Mouse (Mus musculus): ENCODE measurements around the gene Car10. TPM values are rescaled to one million over a fixed set of nuclear protein-coding genes. Genes with fewer than 3 reads are reported as not detected.
"Not testable (repeated sequence)": the region's sequence is repeated elsewhere in the genome, so short reads cannot be mapped to it uniquely, and the experiment has no call there.

Gene Car10
- polyA plus RNA-seq, 1 experiment from 2014 or later, result 0.47 TPM

DNA sequence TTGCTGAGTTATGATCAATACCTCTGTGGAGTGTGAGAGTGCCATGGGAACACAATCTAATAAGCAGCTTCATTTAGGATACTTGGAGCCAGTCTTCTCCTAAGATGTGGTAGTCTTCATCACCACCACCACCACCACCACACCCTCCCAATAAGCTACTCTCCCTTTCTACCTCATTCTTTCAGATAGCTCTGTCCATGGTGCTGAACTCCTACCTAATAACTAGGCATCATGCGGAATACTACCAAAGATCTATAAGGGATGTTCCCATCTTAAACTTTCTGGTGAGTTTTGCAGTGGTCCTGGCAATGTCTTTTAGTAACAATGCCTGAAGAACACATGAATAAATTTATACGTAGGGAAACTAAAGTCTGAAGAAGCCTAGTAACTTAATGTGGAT is 263.7 kb downstream of the Car10 start:
- Histone ChIP-seq H3K27ac (replicated peaks) (no peak overlapping the region), H3K27me3 (ENCODE audit: low read depth, poor library complexity, severe bottlenecking) (no peaks in the 10 kb centered on the region), H3K4me3 (no peak overlapping the region), H3K36me3 (no peaks in the 10 kb centered on the region), H3K4me1 (no peaks in the 10 kb centered on the region), H3K9me3 (replicated peaks) (no peaks in the 10 kb centered on the region)
- WGBS, result 69% methylated on average over 2 of the region's 2 CpGs
- no peak for DNase-seq (ENCODE audit: low spot score)

- Histone ChIP-seq H3K4me1 (no peaks in the 10 kb centered on the region), H3K36me3 (no peaks in the 10 kb centered on the region), H3K4me3 (no peak overlapping the region), H3K9me3 (replicated peaks) (no peaks in the 10 kb centered on the region), H3K27ac (replicated peaks) (no peak overlapping the region), H3K27me3 (ENCODE audit: low read depth, poor library complexity, severe bottlenecking) (no peaks in the 10 kb centered on the region)
- no peak for DNase-seq (ENCODE audit: low spot score)
These were observed 266.3 kb downstream of the Car10 start for GRCm38 (mm10) chr11:93364171-93364570.

DNA sequence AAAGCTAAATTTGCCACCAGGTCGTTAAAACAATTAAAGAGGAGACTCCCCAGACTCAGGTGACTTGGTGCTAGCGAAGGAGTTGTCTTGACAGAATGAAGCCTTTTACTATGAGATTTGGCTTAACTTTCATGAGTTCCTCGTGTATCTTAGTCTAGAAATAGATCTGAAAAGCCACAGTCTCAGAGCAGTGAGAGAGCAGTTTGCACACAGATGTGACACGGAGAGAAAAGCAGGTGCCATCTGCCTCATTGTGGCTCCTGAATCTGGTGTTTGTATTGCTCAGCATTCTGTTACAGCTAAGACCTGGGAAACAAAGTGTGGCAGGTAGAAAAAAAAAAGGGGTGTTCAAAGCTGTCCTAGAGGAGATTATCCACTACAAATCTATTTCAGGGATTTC is 269.4 kb downstream of the Car10 start:
- Histone ChIP-seq H3K4me1 (no peaks in the 10 kb centered on the region), H3K9me3 (replicated peaks) (no peaks in the 10 kb centered on the region), H3K36me3 (no peaks in the 10 kb centered on the region), H3K27me3 (ENCODE audit: low read depth, poor library complexity, severe bottlenecking) (no peaks in the 10 kb centered on the region), H3K4me3 (no peak overlapping the region), H3K27ac (replicated peaks) (no peak overlapping the region)
- no peak for DNase-seq (ENCODE audit: low spot score)
- WGBS, result 44% methylated on average over 4 of the region's 4 CpGs

- 55% methylated on average over 5 of the region's 5 CpGs for WGBS
- DNase-seq (ENCODE audit: low spot score), result no peak
- no peaks in the 10 kb centered on the region for H3K36me3 ChIP-seq
- no peaks in the 10 kb centered on the region for H3K27me3 ChIP-seq (ENCODE audit: low read depth, poor library complexity, severe bottlenecking)
- no peaks in the 10 kb centered on the region for H3K9me3 ChIP-seq (replicated peaks)
- no peak overlapping the region for H3K4me3 ChIP-seq
- H3K4me1 ChIP-seq, result no peaks in the 10 kb centered on the region
- H3K27ac ChIP-seq (replicated peaks), result no peak overlapping the region
These were observed 269.9 kb downstream of the Car10 start for GRCm38 (mm10) chr11:93367740-93368139.

DNA sequence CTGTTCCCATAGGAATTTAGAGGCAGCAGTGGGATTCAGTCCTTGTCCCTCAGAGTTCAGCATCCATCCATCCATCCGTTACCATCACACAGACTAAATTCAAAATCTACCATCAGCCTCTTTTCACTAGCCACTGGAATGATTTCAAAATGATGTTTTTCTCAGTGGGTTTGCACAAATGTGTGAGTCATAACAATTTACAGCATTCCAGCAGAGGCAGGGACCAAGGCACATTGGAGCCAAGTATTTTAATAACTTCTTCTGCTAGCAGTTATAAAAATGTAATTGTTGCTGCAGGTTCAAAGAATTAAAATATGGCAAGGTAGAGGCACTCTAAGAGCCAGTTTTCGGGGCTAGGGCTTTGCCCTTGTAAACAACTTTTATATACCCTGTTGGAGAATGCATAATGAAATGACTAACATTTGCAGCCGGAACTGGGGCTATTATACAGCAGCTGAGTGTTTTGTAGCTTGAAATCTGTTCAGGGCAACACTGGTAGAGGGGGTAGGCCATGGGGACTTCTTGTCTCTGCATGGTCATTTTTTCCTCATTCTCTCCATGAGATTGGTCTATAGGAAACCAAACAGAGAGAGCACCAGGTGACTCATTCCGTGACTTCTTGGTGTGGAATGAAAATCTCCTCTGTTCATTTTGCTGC is 276.0 kb downstream of the Car10 start:
- Histone ChIP-seq H3K27ac (replicated peaks) (no peak overlapping the region), H3K4me1 (no peaks in the 10 kb centered on the region), H3K4me3 (no peak overlapping the region), H3K9me3 (replicated peaks) (no peaks in the 10 kb centered on the region), H3K27me3 (ENCODE audit: low read depth, poor library complexity, severe bottlenecking) (no peaks in the 10 kb centered on the region), H3K36me3 (no peaks in the 10 kb centered on the region)
- 84% methylated on average over 4 of the region's 4 CpGs for WGBS
- no peak for DNase-seq (ENCODE audit: low spot score)

GRCm38 (mm10) chr11:93391159-93391558 is 293.3 kb downstream of the Car10 start:
- H3K27ac ChIP-seq (replicated peaks), result no peak overlapping the region
- no peaks in the 10 kb centered on the region for H3K4me1 ChIP-seq
- H3K9me3 ChIP-seq (replicated peaks), result no peaks in the 10 kb centered on the region
- H3K4me3 ChIP-seq, result no peak overlapping the region
- no peaks in the 10 kb centered on the region for H3K27me3 ChIP-seq (ENCODE audit: low read depth, poor library complexity, severe bottlenecking)
- DNase-seq (ENCODE audit: low spot score), result no peak
- H3K36me3 ChIP-seq, result no peaks in the 10 kb centered on the region
- 88% methylated on average over 4 of the region's 4 CpGs for WGBS

DNA sequence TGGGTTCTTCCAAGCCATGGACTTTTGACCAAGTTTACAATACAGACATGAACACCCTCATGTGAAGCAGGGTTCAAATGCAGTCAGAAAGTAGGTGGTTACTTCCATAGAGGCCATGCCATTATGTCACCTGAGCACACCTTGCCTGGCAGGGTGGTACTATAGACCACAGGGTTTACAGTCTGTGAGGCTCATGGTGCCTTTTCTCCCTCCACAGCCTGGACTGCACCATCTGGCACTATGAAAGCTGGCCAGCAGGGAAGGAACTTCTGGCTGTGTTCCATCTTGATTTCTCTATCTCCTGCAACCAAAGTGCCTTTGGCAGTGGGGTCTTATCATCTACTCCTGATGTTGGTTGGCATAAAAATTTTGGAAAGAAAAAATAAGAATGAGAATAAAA is 295.5 kb downstream of the Car10 start:
- not testable (repeated sequence) for DNase-seq (ENCODE audit: low spot score); H3K9me3 ChIP-seq (replicated peaks); H3K4me1 ChIP-seq; H3K27ac ChIP-seq (replicated peaks); H3K4me3 ChIP-seq; H3K27me3 ChIP-seq (ENCODE audit: low read depth, poor library complexity, severe bottlenecking); H3K36me3 ChIP-seq

- Histone ChIP-seq H3K27me3 (ENCODE audit: low read depth, poor library complexity, severe bottlenecking) (no peaks in the 10 kb centered on the region), H3K4me3 (no peak overlapping the region), H3K9me3 (replicated peaks) (no peaks in the 10 kb centered on the region), H3K36me3 (no peaks in the 10 kb centered on the region), H3K27ac (replicated peaks) (no peak overlapping the region), H3K4me1 (no peaks in the 10 kb centered on the region)
- DNase-seq (ENCODE audit: low spot score), result no peak
- WGBS, result 93% methylated on average over 2 of the region's 2 CpGs
These were observed 298.5 kb downstream of the Car10 start for GRCm38 (mm10) chr11:93396356-93396755.

- not testable (repeated sequence) for H3K4me3 ChIP-seq; H3K4me1 ChIP-seq; DNase-seq (ENCODE audit: low spot score); H3K27ac ChIP-seq (replicated peaks); H3K27me3 ChIP-seq (ENCODE audit: low read depth, poor library complexity, severe bottlenecking); H3K36me3 ChIP-seq; H3K9me3 ChIP-seq (replicated peaks)
- WGBS, result 95% methylated on average over 1 of the region's 1 CpGs
These were observed 303.3 kb downstream of the Car10 start for GRCm38 (mm10) chr11:93401167-93401566.

DNA sequence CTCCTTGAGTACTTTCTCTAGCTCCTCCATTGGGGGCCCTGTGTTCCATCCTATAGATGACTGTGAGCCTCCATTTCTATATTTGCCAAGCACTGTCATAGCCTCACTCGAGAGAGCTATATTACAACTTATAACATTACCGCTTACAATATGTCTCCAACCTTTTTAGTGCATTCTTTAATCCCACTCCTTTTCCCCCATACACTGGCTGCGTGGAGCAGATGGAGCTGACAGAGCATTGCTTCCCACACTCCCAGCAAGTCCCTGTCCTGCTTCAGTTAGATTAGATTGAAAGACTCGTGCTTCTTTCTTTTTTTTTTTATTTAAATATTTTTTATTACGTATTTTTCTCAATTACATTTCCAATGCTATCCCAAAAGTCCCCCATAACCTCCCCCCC is 310.2 kb downstream of the Car10 start:
- peaks cover 9% of the 10 kb centered on the region for H3K4me1 ChIP-seq
- no peaks in the 10 kb centered on the region for H3K9me3 ChIP-seq (replicated peaks)
- H3K4me3 ChIP-seq, result no peak overlapping the region
- DNase-seq (ENCODE audit: low spot score), result no peak
- H3K27ac ChIP-seq (replicated peaks), result no peak overlapping the region
- H3K27me3 ChIP-seq (ENCODE audit: low read depth, poor library complexity, severe bottlenecking), result no peaks in the 10 kb centered on the region
- WGBS, result 81% methylated on average over 5 of the region's 5 CpGs
- H3K36me3 ChIP-seq, result no peaks in the 10 kb centered on the region

DNA sequence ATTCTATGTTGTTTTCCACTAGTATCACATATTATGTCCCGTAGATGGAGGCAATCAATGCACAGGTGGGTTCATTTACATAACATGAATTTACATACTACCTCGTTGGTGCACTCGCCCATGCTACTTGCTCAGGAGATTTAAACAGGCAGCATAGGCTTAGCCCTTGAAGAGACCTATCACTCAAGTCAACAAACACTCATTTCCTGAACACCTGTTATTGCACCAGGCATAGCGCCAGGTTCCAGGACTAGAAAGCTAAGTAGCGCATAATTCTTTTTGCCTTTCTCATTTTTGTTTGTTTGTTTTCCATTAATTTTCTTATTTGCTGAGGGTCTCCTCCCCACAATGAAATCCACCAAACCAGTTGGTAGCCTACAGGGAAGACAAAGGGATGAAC is 333.7 kb downstream of the Car10 start:
- H3K36me3 ChIP-seq, result no peaks in the 10 kb centered on the region
- H3K9me3 ChIP-seq (replicated peaks), result no peaks in the 10 kb centered on the region
- no peak overlapping the region for H3K27ac ChIP-seq (replicated peaks)
- 90% methylated on average over 5 of the region's 5 CpGs for WGBS
- no peaks in the 10 kb centered on the region for H3K27me3 ChIP-seq (ENCODE audit: low read depth, poor library complexity, severe bottlenecking)
- no peak for DNase-seq (ENCODE audit: low spot score)
- no peaks in the 10 kb centered on the region for H3K4me1 ChIP-seq
- no peak overlapping the region for H3K4me3 ChIP-seq

DNA sequence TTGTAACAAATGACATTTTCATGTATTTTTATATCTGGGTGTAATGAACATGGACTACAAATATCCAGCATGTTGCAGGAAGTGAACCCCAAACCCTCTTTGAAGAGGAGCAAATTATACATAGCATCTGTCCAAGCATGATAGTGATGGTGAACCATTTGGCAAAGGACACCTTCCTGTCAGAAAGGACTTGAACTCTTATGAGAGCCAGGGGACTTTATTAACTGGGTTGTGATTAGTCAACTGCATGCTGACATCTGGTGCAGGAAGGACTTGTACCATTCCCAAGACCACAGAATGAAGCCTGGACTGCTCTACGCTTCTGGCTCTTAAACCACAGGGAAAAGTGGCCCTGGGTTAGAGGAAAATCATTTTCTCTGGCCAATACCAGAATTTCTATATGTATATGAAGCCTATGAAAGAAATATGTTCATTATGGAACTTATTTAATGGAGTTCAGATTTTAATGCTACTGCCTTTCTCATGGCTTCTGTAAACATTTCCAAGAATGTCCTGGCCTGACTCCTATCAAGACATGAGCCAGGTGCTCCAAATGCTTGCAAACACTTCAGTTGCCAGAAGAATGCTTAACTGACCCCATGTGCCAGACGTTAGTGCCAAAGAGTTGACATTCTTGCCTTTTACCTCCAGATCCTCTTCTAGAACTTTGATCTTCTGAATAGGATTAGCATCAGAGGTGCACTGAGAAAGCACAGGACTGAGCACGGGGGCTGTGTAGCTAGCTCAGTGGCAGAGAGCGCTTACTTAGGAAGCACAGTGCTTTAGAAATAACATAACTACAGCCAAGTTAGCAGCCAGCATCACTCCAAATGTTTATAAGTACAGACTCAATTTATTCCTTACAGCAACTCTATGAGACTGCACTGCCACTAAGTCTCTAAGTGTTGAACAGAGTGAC is 337.4 kb downstream of the Car10 start:
- H3K4me3 ChIP-seq, result no peak overlapping the region
- no peaks in the 10 kb centered on the region for H3K9me3 ChIP-seq (replicated peaks)
- 62% methylated on average over 4 of the region's 4 CpGs for WGBS
- peaks cover 5% of the 10 kb centered on the region; the same call in 1 of the 2 replicates for H3K4me1 ChIP-seq
- H3K27me3 ChIP-seq (ENCODE audit: low read depth, poor library complexity, severe bottlenecking), result no peaks in the 10 kb centered on the region
- H3K27ac ChIP-seq (replicated peaks), result no peak overlapping the region
- H3K36me3 ChIP-seq, result no peaks in the 10 kb centered on the region
- DNase-seq (ENCODE audit: low spot score), result no peak

DNA sequence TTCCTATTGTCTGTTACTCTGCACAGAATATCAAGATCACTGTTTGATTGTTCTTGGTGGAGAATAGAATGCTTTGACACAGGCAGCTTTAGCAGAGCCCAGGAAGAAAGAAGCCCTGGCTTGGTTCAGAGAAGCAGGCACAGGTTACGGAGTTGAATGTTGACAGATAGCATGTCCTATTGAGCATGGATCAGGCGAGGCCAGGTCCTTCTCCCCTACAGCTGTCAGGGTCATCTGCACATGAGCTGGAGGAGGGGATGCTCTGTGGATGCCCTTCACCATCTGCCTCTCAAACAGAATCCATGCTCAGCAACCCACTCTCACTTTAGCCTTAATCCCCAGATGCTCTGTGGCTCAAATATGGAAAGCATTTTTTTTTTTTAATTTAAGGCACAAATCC is 339.1 kb downstream of the Car10 start:
- Histone ChIP-seq H3K36me3 (no peaks in the 10 kb centered on the region), H3K4me3 (no peak overlapping the region), H3K27ac (replicated peaks) (no peak overlapping the region), H3K4me1 (peaks cover 5% of the 10 kb centered on the region; the same call in 1 of the 2 replicates), H3K27me3 (ENCODE audit: low read depth, poor library complexity, severe bottlenecking) (no peaks in the 10 kb centered on the region), H3K9me3 (replicated peaks) (no peaks in the 10 kb centered on the region)
- no peak for DNase-seq (ENCODE audit: low spot score)
- 68% methylated on average over 2 of the region's 2 CpGs for WGBS

Data from midbrain, embryonic 10.5 days (tissue).